In genomic region chr3:138041591-138042301, GRCm38 (mm10) we compare ENCODE assay signal across 15 mouse cellular contexts. TPM values are rescaled to one million over a fixed set of nuclear protein-coding genes. Genes with fewer than 3 reads are reported as not detected.
DNase-seq lines count a peak whose midpoint lies in the region; ATAC-seq and TF ChIP-seq lines count a peak whose summit lies in the region.
"Had no signal": no experiment of that assay in that cellular context is flagged by ENCODE, and none has a peak within 500 bp of the region (broad histone marks: within the 10 kb centered on the region; RNA-seq: fewer than 3 reads in every experiment).

No protein-coding gene starts in this region.

- TF ChIP-seq CTCF in hindbrain, postnatal 0 days (IDR thresholded peaks at IDR 0.05; ENCODE audit: low read depth), result no peak

- 51% methylated on average over 3 of the region's 3 CpGs for WGBS in forebrain, embryonic 15.5 days
- 62% methylated on average over 3 of the region's 3 CpGs for WGBS in forebrain, embryonic 10.5 days
- WGBS in hindbrain, embryonic 14.5 days, result 51% methylated on average over 3 of the region's 3 CpGs
- 42% methylated on average over 3 of the region's 3 CpGs for WGBS in hindbrain, postnatal 0 days
- 53% methylated on average over 3 of the region's 3 CpGs for whole genome bisulfite sequencing in midbrain, embryonic 16.5 days

- 0 out of 2 replicates have a peak, but pooled peaks have one; percentile 11 for ATAC-seq in forebrain, embryonic 15.5 days (replicated peaks)
- peak; percentile 80; the same call in 1 of the 2 replicates for ATAC-seq in hindbrain, embryonic 14.5 days (ENCODE audit: low FRiP score)
- ATAC-seq in hindbrain, postnatal 0 days, result no peak
- peak; percentile 39; the same call in 1 of the 2 replicates for ATAC-seq in midbrain, embryonic 16.5 days
- ATAC-seq: Patski had no signal

- no peaks in the 10 kb centered on the region for H3K27me3 ChIP-seq in forebrain, embryonic 15.5 days
- no peaks in the 10 kb centered on the region for H3K27me3 ChIP-seq in forebrain, embryonic 10.5 days (ENCODE audit: poor library complexity, severe bottlenecking)
- no peaks in the 10 kb centered on the region for H3K27me3 ChIP-seq in hindbrain, embryonic 14.5 days (ENCODE audit: control insufficient read depth, insufficient read depth, low read length)
- no peaks in the 10 kb centered on the region for H3K27me3 ChIP-seq in hindbrain, postnatal 0 days (ENCODE audit: insufficient read depth, low read length)
- H3K27me3 ChIP-seq in midbrain, embryonic 16.5 days (ENCODE audit: control insufficient read depth, insufficient read depth, low read depth, low read length), result no peaks in the 10 kb centered on the region
- H3K27me3 ChIP-seq: Patski had no signal

- DNase-seq in forebrain, embryonic 10.5 days (ENCODE audit: extremely low spot score, low spot score), result no peak
- no peak for DNase-seq in hindbrain, embryonic 14.5 days (ENCODE audit: low spot score)
- DNase-seq in hindbrain, postnatal 0 days (ENCODE audit: low spot score), result no peak
- peak; percentile 91 for DNase-seq in ES-CJ7 (ENCODE audit: low read depth, low spot score)
- no peak for DNase-seq in cerebellum, adult 8-10 months
- DNase-seq in thymus, postnatal 10 days (ENCODE audit: low spot score in 2 of 2), result no peak
- DNase-seq: adrenal gland, postnatal 25 days; cerebellum, adult 11 months; kidney, postnatal 14 days; lung, postnatal 10 days; spleen, adult 18-20 months had no signal

- H3K4me1 ChIP-seq in forebrain, embryonic 15.5 days, result no peaks in the 10 kb centered on the region
- peaks cover 3% of the 10 kb centered on the region; the same call in 1 of the 2 replicates for H3K4me1 ChIP-seq in forebrain, embryonic 10.5 days
- no peaks in the 10 kb centered on the region for H3K4me1 ChIP-seq in hindbrain, embryonic 14.5 days (replicated peaks; ENCODE audit: control insufficient read depth, insufficient read depth, low read length)
- no peaks in the 10 kb centered on the region for H3K4me1 ChIP-seq in hindbrain, postnatal 0 days (ENCODE audit: insufficient read depth, low read length)
- no peaks in the 10 kb centered on the region for H3K4me1 ChIP-seq in midbrain, embryonic 16.5 days (ENCODE audit: control insufficient read depth, insufficient read depth, low read length)

- H3K27ac ChIP-seq in forebrain, embryonic 15.5 days (replicated peaks), result no peak overlapping the region
- no peak overlapping the region for H3K27ac ChIP-seq in forebrain, embryonic 10.5 days
- no peak overlapping the region for H3K27ac ChIP-seq in hindbrain, embryonic 14.5 days
- no peak overlapping the region for H3K27ac ChIP-seq in hindbrain, postnatal 0 days
- H3K27ac ChIP-seq in midbrain, embryonic 16.5 days (ENCODE audit: low read length), result no peak overlapping the region

- no peaks in the 10 kb centered on the region for H3K9me3 ChIP-seq in forebrain, embryonic 15.5 days
- H3K9me3 ChIP-seq in forebrain, embryonic 10.5 days, result no peaks in the 10 kb centered on the region
- no peaks in the 10 kb centered on the region for H3K9me3 ChIP-seq in hindbrain, embryonic 14.5 days (ENCODE audit: control insufficient read depth, low read length)
- 0 out of 2 replicates have a peak, but pooled peaks cover 4% of the 10 kb centered on the region for H3K9me3 ChIP-seq in hindbrain, postnatal 0 days (ENCODE audit: low read length)
- no peaks in the 10 kb centered on the region for H3K9me3 ChIP-seq in midbrain, embryonic 16.5 days (replicated peaks; ENCODE audit: control insufficient read depth, low read length, poor library complexity, severe bottlenecking)

- H3K9ac ChIP-seq in forebrain, embryonic 15.5 days (replicated peaks), result no peak overlapping the region
- H3K9ac ChIP-seq in hindbrain, embryonic 14.5 days, result no peak overlapping the region
- no peak overlapping the region for H3K9ac ChIP-seq in hindbrain, postnatal 0 days (replicated peaks; ENCODE audit: low read length)
- H3K9ac ChIP-seq in midbrain, embryonic 16.5 days (ENCODE audit: low read depth, low read length), result no peak overlapping the region

- H3K4me2 ChIP-seq in forebrain, embryonic 15.5 days (replicated peaks), result no peak overlapping the region
- no peak overlapping the region for H3K4me2 ChIP-seq in hindbrain, embryonic 14.5 days (replicated peaks)
- H3K4me2 ChIP-seq in hindbrain, postnatal 0 days (ENCODE audit: low read depth, low read length), result no peak overlapping the region
- H3K4me2 ChIP-seq in midbrain, embryonic 16.5 days (ENCODE audit: low read length), result no peak overlapping the region

- no peaks in the 10 kb centered on the region for H3K36me3 ChIP-seq in forebrain, embryonic 15.5 days
- H3K36me3 ChIP-seq in forebrain, embryonic 10.5 days (replicated peaks), result no peaks in the 10 kb centered on the region
- H3K36me3 ChIP-seq in hindbrain, embryonic 14.5 days (replicated peaks; ENCODE audit: control insufficient read depth, insufficient read depth), result no peaks in the 10 kb centered on the region
- H3K36me3 ChIP-seq in hindbrain, postnatal 0 days (ENCODE audit: insufficient read depth, low read length), result no peaks in the 10 kb centered on the region
- H3K36me3 ChIP-seq in midbrain, embryonic 16.5 days (ENCODE audit: control insufficient read depth, insufficient read depth, low read length), result no peaks in the 10 kb centered on the region

- no peak overlapping the region for H3K4me3 ChIP-seq in forebrain, embryonic 15.5 days
- no peak overlapping the region for H3K4me3 ChIP-seq in forebrain, embryonic 10.5 days
- no peak overlapping the region for H3K4me3 ChIP-seq in hindbrain, embryonic 14.5 days (replicated peaks; ENCODE audit: low read length)
- H3K4me3 ChIP-seq in hindbrain, postnatal 0 days (ENCODE audit: low read length), result no peak overlapping the region
- H3K4me3 ChIP-seq in midbrain, embryonic 16.5 days (ENCODE audit: low read depth, low read length), result no peak overlapping the region

RNA-seq across cellular contexts. Expression of gene 1110002E22Rik, which starts 23.1 kb away (rescaled TPM):
- polyA plus RNA-seq in forebrain, embryonic 15.5 days (2015; fragmentation: Nextera tagmentation; extraction: Ambion mirVana), result 0.14 and 0.22 TPM in 2 replicates
- polyA plus RNA-seq in forebrain, embryonic 10.5 days (2016; fragmentation: Nextera tagmentation; extraction: Ambion mirVana), result 0.02 TPM in 1 of 2 replicates, not detected in the other
- 0.07 and 0.10 TPM in 2 replicates for polyA plus RNA-seq in hindbrain, embryonic 14.5 days (2014; fragmentation: Nextera tagmentation; extraction: Ambion mirVana)
- 0.10 and 0.22 TPM in 2 replicates for total RNA-seq in hindbrain, postnatal 0 days (2014; rRNA removed)
- 0.05 and 0.09 TPM in 2 replicates for polyA plus RNA-seq in hindbrain, postnatal 0 days (2015; fragmentation: Nextera tagmentation; extraction: Ambion mirVana)
- polyA plus RNA-seq in midbrain, embryonic 16.5 days (2015; fragmentation: Nextera tagmentation; extraction: Ambion mirVana), result 0.06 and 0.08 TPM in 2 replicates
- polyA plus RNA-seq: liver, adult 2 months had no signal

RNA-seq across cellular contexts. Expression of gene Gm5105, which starts 25.4 kb away (rescaled TPM):
- polyA plus RNA-seq in forebrain, embryonic 15.5 days (2015; fragmentation: Nextera tagmentation; extraction: Ambion mirVana), result 0.15 TPM in 1 of 2 replicates, not detected in the other
- polyA plus RNA-seq in forebrain, embryonic 10.5 days (2016; fragmentation: Nextera tagmentation; extraction: Ambion mirVana), result not detected in 2 replicates
- 0.29 TPM in 1 of 2 replicates, not detected in the other for polyA plus RNA-seq in hindbrain, embryonic 14.5 days (2014; fragmentation: Nextera tagmentation; extraction: Ambion mirVana)
- not detected in 2 replicates for total RNA-seq in hindbrain, postnatal 0 days (2014; rRNA removed)
- 0.11 and 0.18 TPM in 2 replicates for polyA plus RNA-seq in hindbrain, postnatal 0 days (2015; fragmentation: Nextera tagmentation; extraction: Ambion mirVana)
- 0.20 and 0.26 TPM in 2 replicates for polyA plus RNA-seq in midbrain, embryonic 16.5 days (2015; fragmentation: Nextera tagmentation; extraction: Ambion mirVana)
- total RNA-seq: adrenal gland, postnatal 25 days; liver, adult 2 months had no signal
- polyA plus RNA-seq: liver, adult 2 months had no signal
